Mouse (Mus musculus) embryonic fibroblast, embryonic 13.5 days (primary cell): Measurements from ENCODE around the gene Col25a1.

Source experiments
- CTCF ChIP-seq: IDR thresholded peaks from 2 replicates; pipeline ENCODE4 v1.5.1; 2011; ENCODE audit warnings: mild to moderate bottlenecking, control low read depth, low read length, moderate library complexity, borderline replicate concordance; ENCODE audit not compliant: insufficient read depth
- POLR2A ChIP-seq: IDR thresholded peaks from 2 replicates; pipeline ENCODE4 v1.6.1; 2011; ENCODE audit warnings: low read depth, mild to moderate bottlenecking, control low read depth, low read length, moderate library complexity

- no peak for TF ChIP-seq POLR2A
- TF ChIP-seq CTCF, result no peak
These were observed 246.5 kb downstream of the Col25a1 start for GRCm38 (mm10) chr3:130377786-130378185.
